Mouse (Mus musculus) CH12.LX (cell line): ENCODE results near the gene Dhdds.

Experiments used
- CHD2 ChIP-seq: IDR thresholded peaks from 2 replicates; pipeline ENCODE4 v1.6.1; 2011; ENCODE audit warnings: low read length, improper control_type of control experiment
- CTCF ChIP-seq, 2 experiments: IDR thresholded peaks in 1 of 2; conservative IDR thresholded peaks in 1 of 2; 2 replicates each; pipeline ENCODE4 v1.5.1; 2011 to 2012; ENCODE audit warnings: low read depth in 2 of 2, low read length in 2 of 2, improper control_type of control experiment in 1 of 2, inconsistent platforms in 1 of 2, mild to moderate bottlenecking in 1 of 2, moderate library complexity in 1 of 2
- EP300 ChIP-seq: IDR thresholded peaks from 2 replicates; pipeline ENCODE4 v1.6.1; 2011; ENCODE audit warnings: low read length, improper control_type of control experiment
- POLR2A ChIP-seq: IDR thresholded peaks from 2 replicates; pipeline ENCODE4 v1.6.1; 2011; ENCODE audit warnings: low read depth, mild to moderate bottlenecking, improper control_type of control experiment, low read length
- POLR2AphosphoS2 ChIP-seq: IDR thresholded peaks from 2 replicates; pipeline ENCODE4 v1.6.1; 2011; ENCODE audit warnings: low read depth, low read length, improper control_type of control experiment
- TCF12 ChIP-seq: IDR thresholded peaks from 2 replicates; pipeline ENCODE4 v1.6.1; 2014; ENCODE audit warnings: low read depth, mild to moderate bottlenecking, inconsistent platforms, low read length, improper control_type of control experiment
- USF1 ChIP-seq: IDR thresholded peaks from 2 replicates; pipeline ENCODE4 v1.6.1; 2014; ENCODE audit warnings: low read depth, mild to moderate bottlenecking, inconsistent platforms, low read length, improper control_type of control experiment

DNA sequence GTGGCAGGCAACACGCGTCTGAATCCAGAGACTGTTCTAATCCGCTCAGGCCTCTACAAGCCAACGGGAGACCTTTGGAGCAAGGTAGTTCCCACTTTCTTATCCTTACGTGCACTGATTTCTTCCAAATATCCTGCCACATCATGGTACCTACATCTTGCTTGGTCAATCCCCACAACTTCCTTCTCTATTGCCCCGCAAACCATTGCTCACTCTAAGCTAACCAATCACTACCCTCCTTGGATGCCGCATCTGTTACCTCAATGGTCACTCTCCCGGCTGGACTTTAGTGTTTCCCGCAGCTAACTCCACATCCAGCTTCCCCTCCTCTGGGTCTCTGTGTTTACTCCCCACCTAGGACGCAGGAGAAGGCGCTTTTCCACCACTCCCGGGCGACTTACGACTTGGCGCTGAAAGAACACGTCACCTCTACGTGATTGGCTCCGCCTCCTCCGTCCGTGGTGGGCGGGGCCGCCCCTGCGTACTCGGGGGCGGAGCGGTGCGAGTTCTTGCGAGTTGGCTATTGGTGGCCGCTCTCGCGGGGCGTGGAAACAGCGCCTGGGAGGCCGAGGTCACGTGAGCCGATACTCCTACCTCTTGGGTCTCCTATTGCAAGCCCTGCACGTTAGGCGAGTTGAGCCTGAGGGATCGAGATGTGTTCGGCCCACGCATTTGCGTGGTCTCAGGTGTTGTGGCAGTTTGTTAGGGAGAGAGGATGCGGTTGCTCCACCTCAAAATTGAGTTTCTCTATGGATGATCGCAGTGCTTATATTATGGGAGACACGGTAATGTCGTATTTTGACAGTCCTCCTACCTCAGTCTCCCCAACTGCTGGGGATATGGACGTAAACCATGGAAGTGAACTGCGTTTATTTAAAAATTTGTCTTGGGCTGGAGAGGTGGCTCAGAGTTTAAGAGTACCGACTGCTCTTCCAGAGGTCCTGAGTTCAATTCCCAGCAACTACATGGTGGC lies at the start of gene Dhdds:
- peak; percentile 89 for TF ChIP-seq POLR2A
- TF ChIP-seq CTCF (conservative IDR thresholded peaks at IDR 0.05 in 1 of 2, IDR thresholded peaks at IDR 0.05 in 1 of 2; ENCODE audit: low read depth in 2 of 2, low read length in 2 of 2), result no peak
- TF ChIP-seq USF1, result no peak
- peak; percentile 67; the same call in 1 of the 2 replicates for TF ChIP-seq POLR2AphosphoS2
- TF ChIP-seq EP300, result no peak
- peak; percentile 51 for TF ChIP-seq TCF12
- no peak for TF ChIP-seq CHD2
